Mouse (Mus musculus) kidney, postnatal 36 days (tissue): Measurements from ENCODE around the gene Mul1.
A peak's percentile ranks its signal among the peaks of the same experiment; 100 is the strongest.

ENCODE experiments used
- DNase-seq, 2 experiments: peaks; one replicate each; pipeline ENCODE4 v3.0.0; 2021 to 2022; ENCODE audit warnings: mixed read lengths in 2 of 2

Gene Mul1

GRCm38 (mm10) chr4:138444941-138445340, 10.5 kb downstream of the Mul1 start:
- DNase-seq, result no peak

GRCm38 (mm10) chr4:138446981-138447380, 12.5 kb downstream of the Mul1 start:
- DNase-seq, result no peak

- peak; percentile 89 to 95 for DNase-seq
These were observed 12.9 kb downstream of the Mul1 start for GRCm38 (mm10) chr4:138447387-138447786.

- DNase-seq, result no peak
These were observed 13.5 kb downstream of the Mul1 start for GRCm38 (mm10) chr4:138447827-138448602.

- DNase-seq, result no peak
These were observed 14.6 kb downstream of the Mul1 start for GRCm38 (mm10) chr4:138448872-138449615.

- no peak for DNase-seq
These were observed 15.3 kb downstream of the Mul1 start for GRCm38 (mm10) chr4:138449636-138450314.

GRCm38 (mm10) chr4:138452306-138453096, 18.0 kb downstream of the Mul1 start:
- no peak for DNase-seq

- peak; percentile 77 for DNase-seq
These were observed 18.8 kb downstream of the Mul1 start for GRCm38 (mm10) chr4:138453097-138453752.

GRCm38 (mm10) chr4:138453753-138454570, 19.5 kb downstream of the Mul1 start, which contains the start of gene Camk2n1:
Gene Camk2n1, plus strand, starts transcription at chr4:138454314.
- DNase-seq, result peak; percentile 94

- DNase-seq, result peak; percentile 70 to 84
These were observed 20.2 kb downstream of the Mul1 start for GRCm38 (mm10) chr4:138454571-138455140.

GRCm38 (mm10) chr4:138455141-138455955, 20.9 kb downstream of the Mul1 start:
- peak; percentile 64 to 85 for DNase-seq

GRCm38 (mm10) chr4:138455956-138456341, 21.5 kb downstream of the Mul1 start:
- peak; percentile 32 to 63 for DNase-seq

- no peak for DNase-seq
These were observed 22.1 kb downstream of the Mul1 start for GRCm38 (mm10) chr4:138456536-138456935.

- DNase-seq, result no peak
These were observed 22.6 kb downstream of the Mul1 start for GRCm38 (mm10) chr4:138457091-138457490.

GRCm38 (mm10) chr4:138458171-138458570, 23.7 kb downstream of the Mul1 start:
- DNase-seq, result peak in 1 of 2 experiments; percentile 63

- DNase-seq, result no peak
These were observed 24.4 kb downstream of the Mul1 start for GRCm38 (mm10) chr4:138458735-138459440.

GRCm38 (mm10) chr4:138459775-138460174, 25.3 kb downstream of the Mul1 start:
- peak; percentile 77 to 89 for DNase-seq

- DNase-seq, result peak; percentile 65 to 67
These were observed 26.4 kb downstream of the Mul1 start for GRCm38 (mm10) chr4:138460910-138461309.

GRCm38 (mm10) chr4:138461471-138461870, 27.0 kb downstream of the Mul1 start:
- DNase-seq, result no peak
